Mouse (Mus musculus): Measurements from ENCODE around the gene Shoc2.

Gene Shoc2

DNA sequence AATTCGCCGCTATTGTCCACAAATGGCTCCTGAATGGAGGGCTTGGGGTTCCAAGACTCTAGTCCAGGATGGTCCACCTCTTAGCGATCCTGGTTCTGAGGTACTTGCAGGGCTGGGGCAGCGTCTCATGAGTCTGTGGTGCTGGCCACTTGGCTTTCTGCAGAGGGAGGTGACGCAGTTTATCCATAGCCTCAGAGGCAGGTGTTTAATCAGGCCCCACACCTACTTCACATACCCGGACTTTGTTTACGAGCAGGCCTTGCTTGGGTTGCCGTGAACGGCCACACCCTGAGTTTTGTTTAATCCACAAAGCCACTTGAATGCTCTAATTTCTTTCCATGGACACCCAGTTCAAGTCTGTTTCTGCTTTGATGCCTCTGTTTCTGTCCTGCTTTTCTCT lies 137.2 kb downstream of the Shoc2 start:
- DNase-seq (ENCODE audit: extremely low read depth, low read depth), result no peak

DNA sequence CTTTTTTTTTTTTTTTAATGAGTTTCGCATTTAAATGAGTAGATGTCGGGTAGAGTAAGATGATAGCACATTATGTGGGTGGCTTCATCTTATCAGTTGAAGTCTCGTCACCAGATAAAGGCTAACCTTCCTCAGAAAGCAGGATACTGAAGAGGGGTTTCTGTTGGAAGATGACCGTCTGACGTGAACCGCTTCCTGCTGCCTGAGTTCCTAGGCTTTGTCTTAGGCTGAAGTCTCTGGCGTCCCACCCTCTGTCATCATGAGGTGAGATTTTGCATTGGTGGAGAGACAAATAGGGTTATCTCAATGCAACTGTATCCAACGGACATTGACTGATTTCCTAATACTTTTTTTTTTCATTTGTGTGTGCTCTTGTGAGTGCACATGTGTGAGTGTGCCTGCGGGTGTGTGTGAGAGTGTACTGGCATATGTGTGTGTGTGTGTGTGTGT lies 137.6 kb downstream of the Shoc2 start:
- DNase-seq (ENCODE audit: extremely low read depth, low read depth), result no peak

All from MEL-GATA-1-ER (cell line).